Mouse (Mus musculus) ES-E14 (cell line): ENCODE measurements around the gene Asic2.

Experiments
- CHD2 ChIP-seq: IDR thresholded peaks from 2 replicates; pipeline ENCODE4 v1.6.1; 2014; ENCODE audit warnings: mild to moderate bottlenecking, low read depth, low read length, inconsistent platforms
- HCFC1 ChIP-seq: IDR thresholded peaks from 2 replicates; pipeline ENCODE4 v1.6.1; 2012; ENCODE audit warnings: low read length, inconsistent platforms, borderline replicate concordance; ENCODE audit not compliant: insufficient read depth
- ZC3H11A ChIP-seq: IDR thresholded peaks from 2 replicates; pipeline ENCODE4 v1.6.1; 2012; ENCODE audit warnings: low read depth, mild to moderate bottlenecking, inconsistent platforms, low read length, borderline replicate concordance
- ZNF384 ChIP-seq: IDR thresholded peaks from 2 replicates; pipeline ENCODE4 v1.6.1; 2012; ENCODE audit warnings: low read depth, low read length, inconsistent platforms

DNA sequence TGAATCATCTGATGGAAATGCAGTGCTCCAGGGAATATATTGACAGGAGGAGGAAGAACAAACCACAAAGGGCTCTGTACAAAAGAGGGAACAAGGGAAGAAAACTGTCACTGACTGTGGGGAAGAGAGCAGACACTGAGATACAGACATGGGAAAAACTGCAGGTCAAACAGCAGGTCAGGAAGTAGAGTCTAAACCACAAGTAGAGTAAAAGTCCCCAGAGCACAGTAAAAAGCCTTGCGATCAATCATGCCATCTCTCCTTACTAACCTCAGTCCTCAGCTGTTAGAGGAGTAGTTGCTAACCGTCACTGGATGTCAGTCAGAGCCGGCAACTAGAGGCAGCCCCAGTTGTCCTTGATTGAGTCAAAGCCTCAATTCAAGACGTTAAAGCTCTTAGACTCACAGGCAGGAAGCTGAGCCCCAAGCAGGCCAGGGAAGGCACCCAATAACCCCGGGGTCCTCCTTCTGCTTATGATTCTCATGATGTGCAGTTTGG, 58.8 kb downstream of the Asic2 start:
- TF ChIP-seq ZNF384 (no peak), CHD2 (no peak), HCFC1 (no peak), ZC3H11A (no peak)
